Mouse (Mus musculus) frontal cortex, adult (tissue): Measurements from ENCODE around the gene Gpr156.

Experiments used
- ATAC-seq: cut with Nextera tagmentation; 2 replicates; pipeline ENCODE4 v1.9.2; 2017; ENCODE audit warnings: mild to moderate bottlenecking, moderate library complexity, mixed read lengths; ENCODE audit not compliant: low TSS enrichment

Gpr156 gene

DNA sequence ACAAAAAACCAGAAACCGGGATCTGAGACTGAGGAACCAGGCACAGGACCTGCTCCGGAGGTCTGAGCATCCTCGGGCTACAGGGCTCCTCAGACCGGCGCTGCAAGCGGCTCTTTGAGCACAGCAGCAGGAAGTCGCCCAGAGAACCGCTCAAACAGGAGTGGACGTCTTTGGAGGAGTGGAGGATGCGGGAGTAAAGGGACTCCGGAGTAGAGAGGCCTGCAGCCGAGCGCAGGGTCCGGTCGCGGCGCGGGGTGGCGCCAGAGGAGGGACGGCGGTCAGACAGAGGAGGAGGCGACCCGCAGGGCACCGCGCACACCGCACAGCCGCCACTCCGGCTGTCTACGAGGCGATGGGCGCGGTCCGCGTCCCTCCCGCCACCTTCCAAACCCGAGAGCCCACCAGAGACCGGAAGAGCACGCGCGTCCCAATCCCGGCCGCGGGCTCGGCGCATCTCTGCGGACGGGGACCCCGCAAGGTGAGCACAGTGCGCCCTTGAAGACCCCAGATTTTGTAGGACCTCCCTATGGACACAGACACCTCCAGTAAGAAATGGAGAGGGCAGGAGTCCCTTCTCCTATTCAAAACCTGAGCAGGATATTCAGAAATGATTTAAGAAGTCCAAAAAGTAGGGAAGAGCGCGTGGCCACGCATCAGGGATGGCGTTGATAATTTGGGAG lies at the start of gene Gpr156:
Gene Gpr156, plus strand, starts transcription at position 359 of the 680 bp plus-strand sequence.
- ATAC-seq: peak; percentile 94

DNA sequence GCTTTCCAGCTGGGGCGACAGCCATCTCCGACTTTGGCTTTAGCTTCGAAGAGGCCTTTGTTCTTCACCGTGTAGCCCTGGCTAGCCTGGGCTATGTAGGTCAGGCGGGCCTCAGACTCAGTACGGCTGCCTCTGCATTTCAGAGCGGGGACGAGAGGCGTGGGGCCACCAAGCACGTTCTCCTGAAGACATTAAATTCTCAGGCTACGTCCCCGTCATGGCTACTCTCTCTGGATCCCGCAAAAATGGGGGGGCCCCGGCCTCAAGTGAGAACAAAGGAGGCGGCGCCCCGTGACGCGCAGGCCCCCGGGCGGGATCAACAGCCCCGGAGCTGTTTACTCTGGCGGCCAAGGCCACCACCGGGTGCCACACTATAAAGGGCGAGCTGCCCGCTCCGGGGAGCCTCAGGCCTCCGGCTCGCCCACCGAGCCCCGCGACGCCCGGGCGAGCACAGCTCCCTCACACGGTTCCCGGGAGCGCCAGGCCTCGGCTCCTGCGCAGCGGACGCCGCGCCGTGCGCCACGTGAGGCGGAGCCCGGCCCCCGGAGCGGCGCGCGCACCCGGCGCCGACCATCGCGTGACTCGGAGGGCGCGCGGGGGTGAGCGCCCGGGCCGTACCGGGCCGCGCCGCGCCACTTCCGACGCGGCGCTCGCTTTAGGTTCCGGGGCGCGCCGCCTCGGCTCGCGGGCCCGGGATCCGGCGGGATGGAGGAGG lies 48.3 kb upstream of the Gpr156 start, which contains the start of gene Lrrc58:
Gene Lrrc58, plus strand, starts transcription at position 599 of the 715 bp plus-strand sequence.
- peak; percentile 81 for ATAC-seq

DNA sequence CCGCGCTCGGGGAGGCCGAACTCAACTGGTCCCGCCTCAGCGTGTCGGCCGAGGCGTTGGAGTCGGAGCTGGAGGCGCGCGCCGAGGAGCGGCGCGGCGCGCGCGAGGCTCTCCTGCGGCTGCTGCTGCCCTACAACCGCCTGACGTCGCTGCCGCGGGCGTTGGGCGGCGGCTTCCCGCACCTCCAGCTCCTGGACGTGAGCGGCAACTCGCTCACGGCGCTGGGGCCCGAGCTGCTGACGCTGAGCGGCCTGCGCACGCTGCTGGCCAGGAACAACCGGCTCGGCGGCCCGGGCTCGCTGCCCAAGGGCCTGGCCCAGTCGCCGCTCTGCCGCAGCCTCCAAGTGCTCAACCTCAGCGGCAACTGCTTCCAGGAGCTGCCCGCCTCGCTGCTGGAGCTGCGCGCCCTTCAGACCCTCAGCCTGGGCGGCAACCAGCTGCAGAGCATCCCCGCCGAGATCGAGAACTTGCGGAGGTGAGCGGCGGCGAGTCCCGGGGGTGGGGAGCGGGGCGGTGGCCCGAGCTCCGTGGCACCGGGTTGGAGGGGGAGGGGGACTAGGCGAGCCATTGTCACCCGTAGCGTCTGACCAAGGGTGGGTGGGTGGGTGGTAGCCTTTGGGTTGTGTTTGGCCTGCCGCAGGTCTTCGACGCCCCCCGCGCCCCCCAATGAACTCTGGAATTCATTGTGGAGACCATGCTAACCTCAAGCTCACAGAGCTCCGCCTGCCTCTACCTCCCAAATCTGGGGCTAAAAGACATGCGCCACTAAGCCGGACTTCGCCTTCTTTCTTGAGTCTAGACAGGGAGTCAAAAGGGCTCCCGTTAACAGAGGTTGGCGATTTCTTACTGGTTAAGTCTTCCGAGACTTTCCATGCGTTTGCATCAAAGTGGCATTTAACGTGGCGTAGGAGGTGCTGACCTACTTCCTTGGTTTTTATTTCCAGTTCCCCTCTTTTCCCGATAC lies 47.5 kb upstream of the Gpr156 start:
- ATAC-seq: peak; percentile 58

DNA sequence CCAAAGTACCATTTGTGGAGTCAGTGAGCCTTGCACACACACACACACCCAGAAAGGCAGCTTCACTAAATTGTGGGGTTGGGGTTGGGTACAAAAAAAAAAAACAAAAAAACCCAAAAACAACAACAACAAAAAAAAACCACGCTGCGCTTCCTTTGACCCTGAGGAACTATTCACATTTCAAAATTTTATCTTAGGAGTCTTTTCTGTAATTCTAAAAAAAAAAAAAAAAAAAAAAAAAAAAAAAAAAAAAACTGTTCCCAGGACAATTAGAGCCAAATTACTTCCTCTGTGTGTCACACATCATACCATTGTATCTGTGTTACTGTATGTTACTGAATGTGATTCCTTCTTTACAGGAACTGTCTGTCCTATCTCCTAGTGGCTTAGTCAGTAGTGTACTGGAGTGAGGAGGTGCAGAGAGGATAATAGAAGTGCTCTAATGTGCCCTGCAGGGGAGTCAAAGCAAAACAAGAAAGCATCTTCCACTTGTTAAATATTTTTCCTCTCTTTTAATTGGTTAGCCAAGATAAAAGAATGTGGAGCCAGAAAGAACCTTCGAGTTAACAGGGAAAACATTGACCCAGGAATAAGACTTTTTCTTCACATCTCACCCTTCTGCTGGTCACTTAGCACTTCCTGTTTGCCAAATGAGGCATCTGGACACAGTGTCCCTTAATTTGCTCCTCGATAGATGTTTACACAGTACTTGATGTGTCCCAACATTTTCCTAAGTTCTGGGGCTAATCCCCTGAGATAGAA lies 46.6 kb upstream of the Gpr156 start:
- no peak for ATAC-seq

DNA sequence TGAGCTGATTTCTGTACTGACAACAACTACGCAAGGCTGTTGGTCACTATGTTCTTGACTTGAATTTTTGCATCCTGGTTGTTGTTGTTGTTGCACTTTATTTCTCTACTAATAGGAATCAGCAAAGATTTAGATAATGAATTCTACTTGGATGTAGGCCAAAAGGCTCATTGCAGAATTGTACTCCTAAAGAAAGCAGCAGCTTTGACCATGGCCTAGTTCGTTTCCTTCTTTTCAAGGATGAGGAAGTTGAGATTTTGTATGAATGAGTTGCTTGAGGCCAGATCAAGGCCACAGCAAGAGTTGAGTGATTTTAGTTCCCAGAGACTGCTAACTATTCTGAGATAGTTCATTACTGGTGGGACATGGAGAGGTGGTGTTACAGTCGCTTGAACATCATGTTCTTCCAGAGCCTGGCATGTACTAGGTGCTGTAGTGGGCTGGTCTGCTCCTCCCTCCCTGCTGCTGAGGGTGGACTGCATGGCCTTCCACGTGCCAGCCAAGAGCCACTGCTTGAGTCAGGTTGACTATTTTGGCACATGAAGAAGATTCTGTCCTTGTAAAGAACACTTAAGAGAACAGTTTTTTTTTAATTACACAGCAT lies 45.1 kb upstream of the Gpr156 start:
- ATAC-seq: peak; percentile 60

DNA sequence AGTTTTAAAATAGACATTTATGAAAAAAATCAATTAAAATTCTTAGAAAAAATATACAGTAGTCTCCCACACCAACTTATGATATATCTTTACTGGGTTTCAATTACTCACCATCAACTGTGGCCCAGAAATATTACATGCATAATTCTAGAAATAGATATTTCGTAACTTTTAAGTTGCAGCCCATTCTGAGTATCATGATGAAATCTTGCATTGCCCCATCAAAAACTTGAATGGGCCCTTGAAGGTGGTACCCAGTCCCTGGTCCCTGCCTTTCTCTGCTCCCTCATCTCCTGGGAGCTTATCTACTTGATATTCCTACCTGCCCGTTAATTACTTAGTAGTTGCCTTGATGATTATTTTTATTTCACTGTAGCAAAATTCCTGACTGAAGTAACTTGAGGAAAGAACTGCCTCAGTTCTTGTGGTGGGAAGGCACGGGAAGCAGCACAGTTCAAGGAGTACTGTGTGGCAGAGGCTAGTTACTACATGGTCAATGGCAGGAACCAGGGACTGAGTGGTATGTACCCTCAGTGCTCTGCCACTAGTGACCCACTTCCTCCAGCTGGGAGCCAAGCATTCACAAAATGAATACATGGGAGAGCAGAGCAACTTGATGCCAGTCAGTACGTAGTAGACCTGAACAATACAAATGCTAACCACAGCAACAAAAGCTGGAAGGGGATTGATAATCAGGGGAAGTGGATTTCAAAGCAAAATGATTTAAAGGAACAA lies 41.6 kb upstream of the Gpr156 start:
- ATAC-seq: no peak

DNA sequence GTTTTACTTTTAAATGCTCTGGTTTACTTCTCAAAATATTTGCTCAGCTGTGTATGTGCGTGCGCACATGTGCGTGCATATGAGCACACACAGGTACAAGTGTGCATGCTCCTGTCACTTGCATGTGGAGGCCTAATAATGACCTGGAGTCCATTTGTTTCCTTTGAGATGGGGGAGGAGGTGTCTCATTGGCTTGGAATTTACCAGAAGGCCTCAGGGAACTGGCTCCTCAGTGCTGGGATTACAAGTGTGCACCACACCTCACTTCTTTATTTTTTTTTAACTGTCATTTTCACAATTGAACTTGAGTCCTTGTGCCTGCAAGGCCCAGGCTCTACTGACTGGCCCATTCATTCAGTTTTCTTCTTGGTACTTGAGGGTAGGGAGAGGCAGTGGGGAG lies 38.9 kb upstream of the Gpr156 start:
- ATAC-seq: no peak

DNA sequence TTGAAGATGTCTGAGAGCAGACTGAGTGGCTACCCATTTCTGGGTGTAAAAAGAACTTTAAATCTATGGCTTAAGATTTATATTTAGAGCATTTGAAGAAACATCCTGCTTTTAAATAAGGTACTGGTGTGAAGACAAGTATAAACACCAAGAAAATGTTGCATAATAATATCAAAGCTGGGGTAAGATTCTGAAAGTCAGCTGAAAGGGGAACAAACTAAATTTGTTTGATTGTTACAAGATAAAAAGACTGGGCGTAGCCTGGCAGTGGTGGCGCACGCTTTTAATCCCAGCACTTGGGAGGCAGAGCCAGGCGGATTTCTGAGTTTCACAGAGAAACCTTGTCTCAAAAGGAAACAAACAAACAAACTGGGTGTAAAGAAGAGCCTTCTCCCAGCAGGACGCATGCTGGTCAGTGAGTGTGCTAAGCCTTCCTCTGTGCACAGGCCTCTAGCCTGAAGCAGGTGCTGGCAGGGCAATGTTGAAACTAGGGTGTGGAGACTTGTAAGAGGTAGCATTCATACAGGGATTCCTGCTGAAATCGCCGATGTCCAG lies 37.3 kb upstream of the Gpr156 start:
- peak; percentile 41 for ATAC-seq

DNA sequence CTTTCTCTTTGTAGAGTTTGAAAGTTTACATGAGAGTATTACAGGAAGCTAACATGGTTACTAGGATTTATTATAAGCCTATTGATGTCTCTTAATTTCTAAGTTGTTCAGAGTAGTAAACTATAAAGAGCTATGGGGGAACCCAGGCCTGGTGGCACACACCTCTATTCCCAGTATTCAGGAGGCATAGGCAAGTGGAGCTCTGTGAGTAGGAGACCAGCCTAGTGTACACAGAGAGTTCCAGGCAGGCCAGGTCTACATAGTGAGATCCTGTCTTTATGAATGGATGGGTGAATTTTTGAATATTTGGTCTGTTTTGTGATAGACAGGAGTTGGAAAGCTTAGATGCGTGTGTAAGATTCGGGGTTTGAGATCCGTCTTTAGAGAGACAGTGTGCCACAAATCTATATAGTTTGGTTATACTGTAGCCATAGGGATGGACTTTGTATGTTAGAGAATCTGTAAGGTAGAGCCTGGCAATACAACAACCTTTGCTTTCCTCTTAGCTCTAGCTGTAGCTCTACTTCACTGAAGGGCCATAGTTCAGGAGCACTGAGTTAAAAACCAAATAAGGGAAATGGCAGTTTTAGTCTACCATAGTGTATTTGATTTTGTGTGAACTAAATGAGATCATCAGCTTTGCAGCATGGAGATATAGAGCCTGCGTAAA lies 36.4 kb upstream of the Gpr156 start:
- no peak for ATAC-seq

DNA sequence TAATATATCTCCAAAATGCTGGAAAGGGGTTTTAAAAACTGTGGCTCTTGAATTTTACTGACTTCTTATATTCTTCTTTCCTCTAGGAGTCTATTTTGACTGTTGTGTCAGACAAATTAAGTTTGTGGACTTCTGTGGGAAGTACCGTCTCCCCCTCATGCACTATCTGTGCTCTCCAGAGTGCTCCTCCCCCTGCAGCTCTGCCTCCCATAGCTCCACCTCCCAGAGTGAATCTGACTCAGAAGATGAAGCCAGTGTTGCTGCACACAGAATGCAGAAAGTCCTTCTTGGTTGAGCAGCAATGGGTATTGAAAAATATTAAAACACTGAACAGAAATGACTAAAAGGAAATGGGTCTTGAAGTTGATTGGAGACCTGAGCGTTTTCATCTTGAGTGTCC lies 35.1 kb upstream of the Gpr156 start:
- peak; percentile 82 for ATAC-seq

DNA sequence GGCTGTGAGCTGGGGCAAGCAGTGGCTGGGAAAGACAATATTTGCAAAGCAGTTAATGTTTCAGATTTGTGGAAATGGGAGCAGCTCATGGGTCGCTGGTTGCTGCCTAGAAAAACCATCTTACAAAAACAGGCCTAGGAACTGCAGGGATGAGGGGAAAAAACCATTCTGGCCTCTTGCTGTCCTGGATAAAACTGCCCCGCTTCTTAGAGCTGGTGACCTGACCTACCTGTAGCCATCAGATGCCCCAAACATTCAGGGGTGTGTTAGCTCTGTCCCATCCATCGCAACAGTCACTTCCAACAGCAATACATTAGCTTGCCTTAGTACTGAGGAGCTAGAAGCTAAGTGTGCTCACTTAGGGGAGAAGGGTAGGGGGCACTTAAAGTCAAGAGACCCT lies 27.3 kb upstream of the Gpr156 start:
- no peak; the same call in 1 of the 2 replicates for ATAC-seq

DNA sequence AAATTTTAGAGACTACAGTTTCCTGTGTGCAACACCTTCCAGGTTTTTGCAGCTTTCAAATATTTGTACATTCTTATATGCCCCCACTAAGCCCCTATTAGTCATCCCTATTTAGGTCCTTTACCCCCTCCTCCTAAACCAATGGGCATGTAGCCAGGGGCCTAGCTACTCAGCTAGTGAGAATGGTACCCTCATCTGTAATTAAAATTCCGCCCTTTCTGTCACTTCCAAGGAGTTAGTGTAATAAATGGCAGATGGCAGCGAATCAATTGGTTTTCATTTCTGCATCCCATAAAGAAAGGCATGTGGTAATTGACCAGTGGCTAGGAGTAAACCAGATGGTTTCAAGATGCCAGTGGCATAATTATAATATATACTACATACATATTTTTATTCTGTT lies 23.6 kb upstream of the Gpr156 start:
- no peak for ATAC-seq

DNA sequence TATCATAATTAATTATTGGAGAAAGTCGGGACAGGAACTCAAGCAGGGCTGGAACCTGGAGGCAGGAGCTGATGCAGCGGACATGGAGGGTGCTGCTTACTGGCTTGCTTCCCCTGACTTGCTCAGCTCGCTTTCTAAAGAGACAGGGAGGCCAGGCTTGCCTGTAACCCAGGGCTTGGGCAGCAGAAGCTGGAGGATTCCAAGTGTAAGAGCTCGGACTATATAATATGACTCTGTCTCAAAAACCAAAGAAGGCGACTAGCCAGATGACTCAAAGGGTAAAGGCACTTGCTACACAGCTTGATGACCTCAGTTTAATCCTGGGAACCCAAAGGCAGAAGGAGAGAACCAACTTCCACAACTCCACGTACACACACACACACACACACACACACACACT lies 22.9 kb upstream of the Gpr156 start:
- ATAC-seq: no peak

DNA sequence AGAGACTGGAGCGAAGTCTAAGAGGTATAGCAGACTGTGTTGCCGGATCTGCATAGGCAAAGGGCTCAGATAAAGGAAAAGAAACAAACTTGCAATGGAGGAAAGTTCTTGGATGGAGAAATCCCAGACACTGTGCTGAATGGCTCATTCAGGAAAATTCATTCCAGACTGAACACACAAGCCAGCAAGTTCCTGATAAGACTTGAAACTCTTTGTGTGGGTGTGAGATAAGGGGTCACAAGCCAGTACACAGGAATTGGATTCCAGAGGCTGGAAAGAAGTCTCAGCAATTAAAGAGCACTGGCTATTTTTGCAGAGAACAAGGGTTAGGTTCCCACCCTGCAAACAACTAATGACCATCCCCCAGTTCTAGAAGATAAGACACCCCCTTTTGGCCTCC lies 22.4 kb upstream of the Gpr156 start:
- no peak for ATAC-seq

DNA sequence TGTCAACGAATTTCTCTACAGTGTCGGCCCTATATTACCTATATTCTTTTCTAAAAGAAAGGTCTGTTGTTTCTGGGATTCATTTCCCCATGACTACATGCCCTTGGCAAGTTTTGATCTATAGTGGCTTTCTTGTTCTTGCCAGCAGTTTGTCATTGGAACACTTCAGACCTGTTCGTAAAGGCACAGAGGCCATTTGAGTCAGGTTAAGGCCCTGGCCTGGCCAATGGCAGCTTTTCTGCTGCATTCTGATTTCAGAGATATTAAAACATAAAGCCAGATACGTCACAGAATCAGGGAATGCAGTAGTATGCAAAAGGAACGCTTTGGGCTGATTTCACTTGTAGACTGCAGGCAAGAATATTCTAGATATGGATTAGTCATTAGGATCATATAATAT lies 17.5 kb upstream of the Gpr156 start:
- no peak for ATAC-seq

DNA sequence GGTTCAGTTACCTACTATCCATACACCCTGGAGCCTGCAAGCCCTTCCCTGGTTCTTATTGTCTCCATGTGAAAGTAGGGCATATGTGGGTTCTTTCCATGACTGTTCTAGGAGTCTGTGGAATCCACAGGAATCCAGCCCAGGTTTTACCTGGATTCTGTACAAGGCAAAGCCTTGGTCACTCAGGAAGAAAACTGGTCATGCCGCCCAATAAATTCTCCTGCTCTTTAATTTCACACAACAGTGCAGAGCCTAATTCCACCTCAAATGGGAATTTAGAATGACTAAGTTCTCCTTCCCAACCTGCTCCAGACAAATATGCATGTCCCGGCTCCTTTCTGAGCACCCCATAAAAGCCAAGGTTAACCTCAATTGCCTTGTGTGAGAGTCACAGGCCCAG lies 16.9 kb upstream of the Gpr156 start:
- no peak for ATAC-seq

DNA sequence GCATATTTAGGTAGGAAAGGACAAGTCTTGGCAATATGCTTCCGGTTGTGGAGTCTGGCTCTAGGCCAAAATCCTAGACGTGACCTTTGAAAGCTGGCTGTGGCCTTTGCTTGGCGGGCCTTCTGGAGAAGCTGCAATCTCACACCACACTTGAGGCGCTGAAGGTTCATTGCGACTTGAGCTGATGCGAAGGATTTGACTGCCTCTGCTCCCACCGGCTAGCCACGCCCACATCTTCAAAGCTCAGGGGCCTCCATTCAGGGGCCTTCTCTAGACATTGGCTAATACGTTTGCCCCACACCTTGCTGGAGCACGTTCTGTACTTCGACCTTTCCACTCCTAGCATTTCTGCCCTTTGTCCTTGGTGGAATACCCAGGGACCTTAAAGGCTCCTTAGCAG lies 15.0 kb upstream of the Gpr156 start:
- no peak for ATAC-seq

DNA sequence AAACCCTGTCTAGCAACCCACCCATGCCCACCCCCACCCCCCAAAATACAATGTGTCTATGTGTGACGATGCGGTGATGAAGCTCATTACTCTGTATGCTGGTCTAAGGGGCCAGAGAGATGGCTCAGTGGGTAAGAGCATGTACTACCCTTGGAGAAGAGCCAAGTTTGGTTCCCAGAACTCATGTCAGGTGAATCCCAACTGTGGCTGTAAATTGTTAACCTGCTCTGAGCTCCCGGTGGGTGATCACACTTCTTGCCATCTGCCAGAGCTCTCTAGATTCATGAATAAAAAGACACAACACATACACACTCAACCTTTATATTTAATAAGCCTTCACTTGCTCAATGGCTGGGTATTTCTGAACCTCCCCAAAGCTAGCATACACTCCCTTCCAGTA lies 9.8 kb upstream of the Gpr156 start:
- ATAC-seq: no peak

DNA sequence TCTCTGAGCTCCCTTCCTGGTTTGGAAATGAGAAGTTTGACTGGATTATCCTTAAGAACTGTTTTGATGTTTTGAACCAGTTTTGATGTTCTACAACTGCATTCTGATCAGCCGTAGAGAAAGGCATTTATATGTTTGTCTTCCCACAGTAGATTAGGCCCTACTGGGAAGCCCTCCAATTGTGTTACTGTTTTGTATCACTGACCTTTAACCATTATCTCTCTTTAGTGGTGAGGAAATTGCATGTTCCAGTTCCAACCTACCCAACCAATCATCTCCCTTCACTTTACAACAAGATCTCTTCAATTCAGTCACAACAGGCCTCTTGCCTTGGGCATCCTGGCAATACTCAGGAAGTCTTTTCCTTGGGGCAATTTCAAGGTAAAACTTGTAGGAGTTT lies 5.2 kb upstream of the Gpr156 start:
- ATAC-seq: no peak

DNA sequence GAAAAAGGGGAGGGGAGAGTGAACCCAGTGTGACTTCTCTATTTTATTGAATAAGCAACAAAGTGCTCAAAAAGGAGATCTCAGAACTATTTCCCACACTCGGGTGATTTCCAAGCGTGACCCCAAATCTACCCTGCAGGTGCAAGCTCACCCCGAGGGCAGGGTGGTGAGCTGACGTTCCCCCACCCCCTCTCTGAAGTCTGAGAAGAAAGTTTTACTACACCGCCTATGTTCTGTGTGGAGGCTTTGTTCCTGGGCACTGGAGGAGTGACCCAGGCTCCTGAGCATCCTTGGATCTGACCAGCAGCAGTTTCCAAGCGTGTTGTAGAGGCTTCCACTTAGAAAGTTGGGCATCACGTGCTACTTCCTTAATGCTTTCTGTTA lies 514 bp downstream of the Gpr156 start:
- ATAC-seq: no peak
